Mouse (Mus musculus): ENCODE results near the gene Bok. TPM values are rescaled to one million over a fixed set of nuclear protein-coding genes. Genes with fewer than 3 reads are reported as not detected.
"Not testable (repeated sequence)": the region's sequence is repeated elsewhere in the genome, so short reads cannot be mapped to it uniquely, and the experiment has no call there.

Bok gene
- total RNA-seq (2022), result 1 to 10 TPM in 3 of 4 experiments, under 1 TPM in 1; 0.41 to 1.2 (median 1.0) TPM

GRCm38 (mm10) chr1:93685401-93686244 lies at the start of gene Bok:
TSS of gene Bok (plus strand) at chr1:93685660.
- peak; percentile 60 to 74 for DNase-seq (ENCODE audit: low spot score in 2 of 2)

- no peak for DNase-seq (ENCODE audit: low spot score in 2 of 2)
Observed at GRCm38 (mm10) chr1:93636211-93636897, 49.1 kb upstream of the Bok start.

- DNase-seq (ENCODE audit: low spot score in 2 of 2), result no peak
Observed at GRCm38 (mm10) chr1:93641978-93642377, 43.5 kb upstream of the Bok start.

GRCm38 (mm10) chr1:93642692-93643091 lies 42.8 kb upstream of the Bok start:
- DNase-seq (ENCODE audit: low spot score in 2 of 2), result no peak

- DNase-seq (ENCODE audit: low spot score in 2 of 2), result no peak
Observed at GRCm38 (mm10) chr1:93649604-93650172, 35.8 kb upstream of the Bok start.

- DNase-seq (ENCODE audit: low spot score in 2 of 2), result no peak
Observed at GRCm38 (mm10) chr1:93654275-93654674, 31.2 kb upstream of the Bok start.

- no peak for DNase-seq (ENCODE audit: low spot score in 2 of 2)
Observed at GRCm38 (mm10) chr1:93654798-93655197, 30.7 kb upstream of the Bok start.

- no peak for DNase-seq (ENCODE audit: low spot score in 2 of 2)
Observed at GRCm38 (mm10) chr1:93656325-93657024, 29.0 kb upstream of the Bok start.

- DNase-seq (ENCODE audit: low spot score in 2 of 2), result no peak
Observed at GRCm38 (mm10) chr1:93657025-93657360, 28.5 kb upstream of the Bok start.

- not testable (repeated sequence) for DNase-seq (ENCODE audit: low spot score in 2 of 2)
Observed at GRCm38 (mm10) chr1:93658559-93658958, 26.9 kb upstream of the Bok start, which contains the start of gene Stk25. TSS of gene Stk25 (minus strand) at chr1:93658659.

GRCm38 (mm10) chr1:93667760-93668400 lies 17.6 kb upstream of the Bok start:
- no peak for DNase-seq (ENCODE audit: low spot score in 2 of 2)

- DNase-seq (ENCODE audit: low spot score in 2 of 2), result peak; percentile 36 to 64
Observed at GRCm38 (mm10) chr1:93668791-93669548, 16.5 kb upstream of the Bok start.

- DNase-seq (ENCODE audit: low spot score in 2 of 2), result no peak
Observed at GRCm38 (mm10) chr1:93669941-93670340, 15.5 kb upstream of the Bok start.

- no peak for DNase-seq (ENCODE audit: low spot score in 2 of 2)
Observed at GRCm38 (mm10) chr1:93672682-93673081, 12.8 kb upstream of the Bok start.

- peak in 1 of 2 experiments; percentile 26 for DNase-seq (ENCODE audit: low spot score in 2 of 2)
Observed at GRCm38 (mm10) chr1:93678386-93678785, 7.1 kb upstream of the Bok start.

GRCm38 (mm10) chr1:93679889-93680568 lies 5.4 kb upstream of the Bok start:
- DNase-seq (ENCODE audit: low spot score in 2 of 2), result peak in 1 of 2 experiments; percentile 39

- no peak for DNase-seq (ENCODE audit: low spot score in 2 of 2)
Observed at GRCm38 (mm10) chr1:93686245-93686960, 943 bp downstream of the Bok start.

- DNase-seq (ENCODE audit: low spot score in 2 of 2), result no peak
Observed at GRCm38 (mm10) chr1:93686961-93687320, 1.5 kb downstream of the Bok start.

GRCm38 (mm10) chr1:93688154-93688553 lies 2.7 kb downstream of the Bok start:
- DNase-seq (ENCODE audit: low spot score in 2 of 2), result no peak

Measured in gastrocnemius, adult 8-10 months (tissue).